15 mouse cellular contexts compared by ENCODE assay signal in genomic region chr8:113838211-113838610, GRCm38 (mm10). TPM values are rescaled to one million over a fixed set of nuclear protein-coding genes. Genes with fewer than 3 reads are reported as not detected.
A peak's percentile ranks its signal among the peaks of the same experiment; 100 is the strongest.
DNase-seq lines count a peak whose midpoint lies in the region; ATAC-seq lines count a peak whose summit lies in the region.
"Had no signal": no experiment of that assay in that cellular context is flagged by ENCODE, and none has a peak within 500 bp of the region (broad histone marks: within the 10 kb centered on the region; RNA-seq: fewer than 3 reads in every experiment).

No protein-coding gene starts in this region.

- H3K27ac ChIP-seq in kidney, embryonic 16.5 days (ENCODE audit: low read length): no peak overlapping the region
- no peak overlapping the region for H3K27ac ChIP-seq in midbrain, embryonic 12.5 days (replicated peaks)
- no peak overlapping the region; the same call in 1 of the 2 replicates for H3K27ac ChIP-seq in midbrain, embryonic 16.5 days (ENCODE audit: low read length)
- H3K27ac ChIP-seq: embryonic facial prominence, embryonic 12.5 days; heart, adult 2 months; liver, embryonic 14.5 days; neural tube, embryonic 15.5 days had no signal

- ATAC-seq in cerebellum, adult (ENCODE audit: insufficient number of reproducible peaks, low FRiP score, low TSS enrichment): no peak
- peak; percentile 49; the same call in 1 of the 2 replicates for ATAC-seq in kidney, embryonic 16.5 days (ENCODE audit: low FRiP score, low TSS enrichment)
- peak; percentile 47; the same call in 1 of the 2 replicates for ATAC-seq in midbrain, embryonic 12.5 days (ENCODE audit: low FRiP score, low read depth)
- ATAC-seq in midbrain, embryonic 16.5 days: no peak
- no peak for ATAC-seq in megakaryocyte-erythroid progenitor cell, adult 5-6 weeks (replicated peaks; ENCODE audit: low FRiP score, low TSS enrichment, poor library complexity, severe bottlenecking)

- WGBS in kidney, embryonic 16.5 days: 78% methylated on average over 6 of the region's 6 CpGs
- WGBS in midbrain, embryonic 12.5 days: 52% methylated on average over 6 of the region's 6 CpGs
- 25% methylated on average over 6 of the region's 6 CpGs for WGBS in midbrain, embryonic 16.5 days

- peak; percentile 33 to 38 for DNase-seq in cerebellum, adult 18-20 months
- no peak for DNase-seq in kidney, adult 8-10 months
- DNase-seq in testis, postnatal 10 days (ENCODE audit: low spot score): no peak
- DNase-seq: thymus, postnatal 25 days had no signal

- peaks cover 9% of the 10 kb centered on the region for H3K4me1 ChIP-seq in kidney, embryonic 16.5 days (ENCODE audit: insufficient read depth, low read length)
- H3K4me1 ChIP-seq in midbrain, embryonic 12.5 days: peaks cover 14% of the 10 kb centered on the region; the same call in 1 of the 2 replicates
- H3K4me1 ChIP-seq in midbrain, embryonic 16.5 days (ENCODE audit: control insufficient read depth, insufficient read depth, low read length): peaks cover 10% of the 10 kb centered on the region

- no peak overlapping the region for H3K9ac ChIP-seq in kidney, embryonic 16.5 days (replicated peaks; ENCODE audit: low read length)
- H3K9ac ChIP-seq in midbrain, embryonic 12.5 days (replicated peaks): no peak overlapping the region
- no peak overlapping the region for H3K9ac ChIP-seq in midbrain, embryonic 16.5 days (ENCODE audit: low read depth, low read length)
- H3K9ac ChIP-seq: embryonic facial prominence, embryonic 12.5 days; liver, embryonic 14.5 days; neural tube, embryonic 15.5 days had no signal

- no peak overlapping the region for H3K4me2 ChIP-seq in kidney, embryonic 16.5 days (replicated peaks; ENCODE audit: low read depth, low read length)
- no peak overlapping the region for H3K4me2 ChIP-seq in midbrain, embryonic 12.5 days (replicated peaks)
- no peak overlapping the region for H3K4me2 ChIP-seq in midbrain, embryonic 16.5 days (ENCODE audit: low read length)
- H3K4me2 ChIP-seq: embryonic facial prominence, embryonic 12.5 days; neural tube, embryonic 15.5 days had no signal

- H3K4me3 ChIP-seq in kidney, embryonic 16.5 days (ENCODE audit: low read length): no peak overlapping the region
- H3K4me3 ChIP-seq in midbrain, embryonic 12.5 days: no peak overlapping the region
- H3K4me3 ChIP-seq in midbrain, embryonic 16.5 days (ENCODE audit: low read depth, low read length): no peak overlapping the region
- H3K4me3 ChIP-seq: embryonic facial prominence, embryonic 12.5 days; heart, adult 2 months; neural tube, embryonic 15.5 days had no signal

- no peaks in the 10 kb centered on the region for H3K9me3 ChIP-seq in kidney, embryonic 16.5 days (ENCODE audit: low read length)
- H3K9me3 ChIP-seq in midbrain, embryonic 12.5 days: no peaks in the 10 kb centered on the region
- no peaks in the 10 kb centered on the region for H3K9me3 ChIP-seq in midbrain, embryonic 16.5 days (replicated peaks; ENCODE audit: control insufficient read depth, low read length, poor library complexity, severe bottlenecking)
- H3K9me3 ChIP-seq: embryonic facial prominence, embryonic 12.5 days; neural tube, embryonic 15.5 days had no signal

- H3K36me3 ChIP-seq in kidney, embryonic 16.5 days (ENCODE audit: insufficient read depth, low read length): no peaks in the 10 kb centered on the region
- H3K36me3 ChIP-seq in midbrain, embryonic 12.5 days: no peaks in the 10 kb centered on the region
- H3K36me3 ChIP-seq in midbrain, embryonic 16.5 days (ENCODE audit: control insufficient read depth, insufficient read depth, low read length): no peaks in the 10 kb centered on the region
- H3K36me3 ChIP-seq: embryonic facial prominence, embryonic 12.5 days; neural tube, embryonic 15.5 days had no signal

- 0 out of 2 replicates have a peak, but pooled peaks cover 2% of the 10 kb centered on the region for H3K27me3 ChIP-seq in kidney, embryonic 16.5 days (ENCODE audit: insufficient read depth, low read length)
- no peaks in the 10 kb centered on the region for H3K27me3 ChIP-seq in midbrain, embryonic 12.5 days
- no peaks in the 10 kb centered on the region for H3K27me3 ChIP-seq in midbrain, embryonic 16.5 days (ENCODE audit: control insufficient read depth, insufficient read depth, low read depth, low read length)
- H3K27me3 ChIP-seq: embryonic facial prominence, embryonic 12.5 days; neural tube, embryonic 15.5 days had no signal

RNA-seq across cellular contexts. Expression of gene Adamts18, which starts 10.3 kb away (rescaled TPM):
- polyA plus RNA-seq in kidney, embryonic 16.5 days (2015; fragmentation: Nextera tagmentation; extraction: Ambion mirVana): 2.4 and 2.5 TPM in 2 replicates
- polyA plus RNA-seq in midbrain, embryonic 12.5 days (2016; fragmentation: Nextera tagmentation; extraction: Ambion mirVana): 1.1 and 2.0 TPM in 2 replicates
- 2.1 and 3.8 TPM in 2 replicates for polyA plus RNA-seq in midbrain, embryonic 16.5 days (2015; fragmentation: Nextera tagmentation; extraction: Ambion mirVana)
- not detected in 2 replicates for total RNA-seq in megakaryocyte-erythroid progenitor cell, adult 5-6 weeks (2014; fragmentation: Nextera tagmentation)
- not detected in 2 replicates for total RNA-seq in megakaryocyte-erythroid progenitor cell, adult 5-6 weeks (2017)
- total RNA-seq: heart, adult 2 months; MEL had no signal
- polyA plus RNA-seq: C2C12 had no signal

Comparison
In these comparisons a context has a peak if more than half of its experiments do, and no peak if none do; other contexts are left out.
1. ATAC-seq: peak in kidney, embryonic 16.5 days (single experiment) and midbrain, embryonic 12.5 days (single experiment); none in cerebellum, adult (single experiment), midbrain, embryonic 16.5 days (single experiment) and megakaryocyte-erythroid progenitor cell, adult 5-6 weeks (single experiment).
2. DNase-seq: peak in cerebellum, adult 18-20 months (2 of 2); none in kidney, adult 8-10 months (0 of 2) and testis, postnatal 10 days (single experiment).